Mouse (Mus musculus) adrenal gland, adult 8-10 months (tissue): ENCODE measurements at regions not wholly inside any gene's neighbourhood (a gene's known extent, or its start where the extent isn't known, plus 50 kb on each side); places are given as distances from the start of the nearest gene placed in this dataset.

Experiments
- DNase-seq: peaks from one replicate; pipeline ENCODE4 v3.0.0; 2022

GRCm38 (mm10) chr3:82781464-82781863 lies 94.8 kb downstream of the Rbm46 start:
- DNase-seq: no peak

- DNase-seq: no peak
Observed at GRCm38 (mm10) chr3:82770512-82771270, 105.6 kb downstream of the Rbm46 start.

GRCm38 (mm10) chr3:82767484-82767883 lies 108.8 kb downstream of the Rbm46 start:
- no peak for DNase-seq

GRCm38 (mm10) chr3:82759946-82760345 lies 116.3 kb downstream of the Rbm46 start:
- no peak for DNase-seq

- DNase-seq: no peak
Observed at GRCm38 (mm10) chr3:82758967-82759366, 117.3 kb downstream of the Rbm46 start.

GRCm38 (mm10) chr3:82725546-82725945 lies 150.7 kb downstream of the Rbm46 start:
- DNase-seq: peak; percentile 57

GRCm38 (mm10) chr3:82707628-82708027 lies 159.7 kb upstream of the Npy2r start:
- DNase-seq: peak; percentile 30

- DNase-seq: no peak
Observed at GRCm38 (mm10) chr3:82692131-82692530, 144.2 kb upstream of the Npy2r start.

GRCm38 (mm10) chr3:82656159-82656874 lies 108.4 kb upstream of the Npy2r start:
- no peak for DNase-seq

DNA sequence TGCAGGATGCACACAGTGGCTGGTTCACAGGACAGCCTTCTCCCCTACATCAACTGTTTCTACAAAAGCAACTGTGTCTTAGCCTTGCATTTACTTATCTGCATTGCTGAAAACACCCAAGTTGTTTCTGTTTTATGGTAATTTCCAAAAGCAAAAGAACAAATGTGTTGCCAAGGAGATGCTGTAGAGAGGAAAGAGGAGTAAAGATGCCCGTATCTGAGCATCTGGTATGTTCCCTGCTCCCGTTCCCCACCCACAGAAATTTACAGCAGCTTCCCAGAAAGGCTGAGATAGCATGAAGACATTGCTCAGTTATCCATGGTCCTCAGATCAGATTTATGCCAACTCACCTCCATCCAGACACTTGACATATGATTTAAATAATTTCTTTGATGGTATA lies 104.5 kb upstream of the Npy2r start:
- no peak for DNase-seq

- no peak for DNase-seq
Observed at GRCm38 (mm10) chr3:82640052-82640451, 92.2 kb upstream of the Npy2r start.

DNA sequence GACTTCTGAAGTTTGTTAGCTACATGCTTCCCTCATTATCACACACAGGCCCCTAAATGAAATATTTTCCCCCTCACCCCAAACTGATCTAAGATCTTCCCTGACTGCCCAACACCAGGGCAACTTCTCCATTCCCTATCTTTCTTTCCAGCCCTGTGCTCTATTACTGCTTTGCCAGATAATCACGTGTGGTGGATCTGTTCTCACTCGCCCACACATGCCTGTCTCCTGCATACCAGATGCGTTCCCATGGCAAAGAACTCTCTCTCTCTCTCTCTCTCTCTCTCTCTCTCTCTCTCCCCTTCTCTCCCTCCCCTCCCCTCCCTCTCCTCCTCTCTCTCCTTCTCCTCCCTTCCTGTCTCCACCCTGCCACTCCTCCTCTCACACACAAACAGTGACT lies 88.8 kb upstream of the Npy2r start:
- DNase-seq: no peak

- no peak for DNase-seq
Observed at GRCm38 (mm10) chr3:82620418-82621003, 72.6 kb upstream of the Npy2r start.

DNA sequence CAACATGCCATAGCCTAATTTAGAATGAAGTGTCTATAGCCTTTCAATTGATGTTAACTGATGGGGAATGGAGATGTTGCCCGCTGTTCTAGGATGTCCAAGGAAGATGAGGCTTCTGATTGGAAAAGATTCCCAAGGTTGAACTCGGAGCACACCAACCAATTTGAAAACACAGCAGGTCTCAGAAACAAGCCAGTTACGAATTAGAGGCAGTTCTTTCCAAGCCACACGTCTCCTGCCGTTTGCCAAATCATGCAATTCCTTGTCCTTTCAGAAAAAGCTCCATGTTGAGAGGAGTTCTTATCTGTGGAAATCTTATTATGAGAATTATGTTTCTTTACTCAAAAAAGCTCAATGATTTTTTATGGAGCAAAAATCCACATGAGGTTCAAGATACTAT lies 71.5 kb upstream of the Npy2r start:
- DNase-seq: no peak

DNA sequence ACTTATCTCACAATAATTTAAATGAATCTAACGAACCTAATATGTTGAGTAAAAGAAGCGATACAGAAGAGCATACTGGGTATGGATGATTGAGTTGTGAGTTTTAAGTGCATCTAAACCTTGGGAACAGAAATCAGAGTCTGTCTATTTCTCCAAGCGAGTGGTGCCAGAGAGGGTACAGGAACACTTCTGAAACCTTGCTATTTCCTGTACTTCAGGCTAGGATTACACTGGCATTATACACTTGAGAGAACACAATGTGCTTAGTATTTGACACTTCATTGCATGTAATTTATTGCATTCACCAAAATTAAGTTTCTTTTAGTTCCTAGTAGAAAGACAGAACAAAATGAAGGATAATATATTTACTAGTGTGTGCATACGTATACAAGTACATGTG lies 54.0 kb upstream of the Npy2r start:
- DNase-seq: no peak

DNA sequence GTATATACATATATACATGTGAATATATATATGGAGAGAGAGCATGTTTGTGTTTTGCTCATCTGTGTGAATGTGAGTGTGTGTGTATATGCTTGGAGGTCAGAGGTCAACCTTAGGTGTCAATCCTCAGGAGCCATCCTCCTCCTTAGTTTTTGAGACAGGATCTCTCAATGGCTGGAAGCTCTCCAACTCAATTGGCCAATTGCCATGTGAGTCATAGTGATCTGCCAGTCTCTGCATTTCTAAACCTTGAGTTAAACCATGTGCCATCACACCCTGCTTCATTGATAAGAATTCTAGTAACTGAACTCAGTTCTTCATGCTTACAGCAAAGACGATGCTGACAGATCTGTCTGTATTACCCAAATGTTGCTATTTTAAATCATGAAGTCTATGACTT lies 50.8 kb upstream of the Npy2r start:
- peak; percentile 6 for DNase-seq
